In the genomic region with DNA sequence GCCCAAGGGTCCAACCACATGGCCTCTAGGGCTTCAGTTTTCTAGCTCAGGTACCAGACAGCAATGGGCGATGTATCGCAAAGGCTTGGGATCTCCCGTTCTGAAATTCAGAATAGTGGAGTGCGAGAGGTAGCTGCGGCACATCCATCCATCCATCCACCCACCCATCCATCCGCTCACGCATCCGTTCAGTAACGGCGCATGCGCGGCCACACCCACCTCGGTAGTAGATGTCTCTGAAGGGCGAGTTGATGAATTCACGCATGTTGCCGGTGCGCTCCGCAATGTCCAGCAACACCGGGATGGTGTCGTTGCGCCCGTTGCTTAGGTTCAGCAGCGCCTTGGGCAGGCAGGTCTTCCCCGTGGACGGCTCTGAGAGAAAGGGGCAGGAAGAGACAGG, we compare ENCODE assay signal across 28 mouse cellular contexts. TPM values are rescaled to one million over a fixed set of nuclear protein-coding genes. Genes with fewer than 3 reads are reported as not detected.
A peak's percentile ranks its signal among the peaks of the same experiment; 100 is the strongest.
DNase-seq lines count a peak whose midpoint lies in the region; ATAC-seq and TF ChIP-seq lines count a peak whose summit lies in the region.
"Had no signal": no experiment of that assay in that cellular context is flagged by ENCODE, and none has a peak within 500 bp of the region (broad histone marks: within the 10 kb centered on the region; RNA-seq: fewer than 3 reads in every experiment).

No protein-coding gene starts in this region.

- no peak for ATAC-seq in CD4-positive, CD25-positive, alpha-beta regulatory T cell, adult 4 months
- ATAC-seq in megakaryocyte, adult 5-6 weeks (ENCODE audit: poor library complexity, severe bottlenecking) = no peak
- ATAC-seq: activated CD4-positive, CD25-positive, alpha-beta regulatory T cell, adult 4 months; forebrain, embryonic 14.5 days; forebrain, embryonic 16.5 days; Patski had no signal

- peak; percentile 37 for DNase-seq in CD4-positive, CD25-positive, alpha-beta regulatory T cell, adult 2 months (ENCODE audit: low read depth, low spot score)
- DNase-seq in ES-CJ7 (ENCODE audit: low read depth, low spot score) = peak; percentile 81
- peak; percentile 85 for DNase-seq in R1 (ENCODE audit: low read depth, low spot score)
- DNase-seq in gastrocnemius, postnatal 4 days (ENCODE audit: low spot score in 2 of 2) = no peak
- no peak for DNase-seq in ovary, postnatal 36 days (ENCODE audit: low spot score)
- DNase-seq: adrenal gland, adult 8-10 months; adrenal gland, postnatal 14 days; adrenal gland, postnatal 36 days; B cell, adult 2 months; cerebellum, adult 11-12 months; cerebellum, adult 2 months; cerebellum, adult 9-10 months; cerebellum, postnatal 10 days; cerebellum, postnatal 25 days had no signal

- H3K27me3 ChIP-seq in E14TG2a.4 (ENCODE audit: insufficient read depth, low read length) = peaks cover 48% of the 10 kb centered on the region
- H3K27me3 ChIP-seq: Patski had no signal

- H3K4me3 ChIP-seq in E14TG2a.4 (replicated peaks; ENCODE audit: low read length) = peak overlapping the region; percentile 69
- H3K4me3 ChIP-seq: embryonic facial prominence, embryonic 10.5 days; embryonic facial prominence, embryonic 12.5 days; erythroblast, embryonic 14.5 days; forebrain, embryonic 10.5 days; forebrain, embryonic 12.5 days had no signal

- H3K4me1 ChIP-seq in E14TG2a.4 (replicated peaks; ENCODE audit: low read depth, low read length) = peaks cover 39% of the 10 kb centered on the region

- H3K9me3 ChIP-seq in E14TG2a.4 (ENCODE audit: low read length) = no peaks in the 10 kb centered on the region
- H3K9me3 ChIP-seq: embryonic facial prominence, embryonic 10.5 days; embryonic facial prominence, embryonic 12.5 days; forebrain, embryonic 10.5 days; forebrain, embryonic 12.5 days; G1E had no signal

- TF ChIP-seq CTCF in E14TG2a.4 (conservative IDR thresholded peaks at IDR 0.05; ENCODE audit: low read length) = no peak

- H3K36me3 ChIP-seq in E14TG2a.4 (ENCODE audit: insufficient read depth, low read length) = no peaks in the 10 kb centered on the region
- H3K36me3 ChIP-seq: embryonic facial prominence, embryonic 10.5 days; embryonic facial prominence, embryonic 12.5 days; forebrain, embryonic 10.5 days; forebrain, embryonic 12.5 days; G1E had no signal

RNA-seq across cellular contexts. Expression of gene Trpv4, which starts 22.1 kb away (rescaled TPM):
- polyA plus RNA-seq in CD4-positive, CD25-positive, alpha-beta regulatory T cell, adult 4 months (2017; shearing (Covaris generic)) = 1 to 10 TPM in 1 of 2 experiments, under 1 TPM in 1; 0.13 to 1.4 TPM
- total RNA-seq in megakaryocyte, adult 5-6 weeks (2015) = 1.5 TPM in 2 replicates
- 0.94 and 1.8 TPM in 2 replicates for total RNA-seq in megakaryocyte, adult 5-6 weeks (2017)
- 1 to 10 TPM; 1.6 to 1.8 TPM for total RNA-seq in gastrocnemius, postnatal 4 days (2021)
- total RNA-seq: CH12.LX, G1E had no signal

RNA-seq across cellular contexts. Expression of gene Gltp, which starts 54.7 kb away (rescaled TPM):
- polyA plus RNA-seq in CD4-positive, CD25-positive, alpha-beta regulatory T cell, adult 4 months (2017; shearing (Covaris generic)) = 100 to 1,000 TPM; 217 to 251 TPM
- 268 and 269 TPM in 2 replicates for total RNA-seq in megakaryocyte, adult 5-6 weeks (2015)
- 135 and 141 TPM in 2 replicates for total RNA-seq in megakaryocyte, adult 5-6 weeks (2017)
- 10 to 100 TPM; 26.4 to 31.8 TPM for total RNA-seq in gastrocnemius, postnatal 4 days (2021)

Comparison
In these comparisons a context has a peak if more than half of its experiments do, and no peak if none do; other contexts are left out.
1. DNase-seq: peak in CD4-positive, CD25-positive, alpha-beta regulatory T cell, adult 2 months (single experiment), ES-CJ7 (single experiment) and R1 (single experiment); none in gastrocnemius, postnatal 4 days (0 of 2) and ovary, postnatal 36 days (single experiment).
2. RNA of gene Gltp, which starts 54.7 kb away (total RNA-seq): 135 to 269 TPM in megakaryocyte, adult 5-6 weeks; 26.4 to 31.8 TPM in gastrocnemius, postnatal 4 days; every median in the first group is over 4 times any median in the second.